Comparison of ENCODE assay signal across 8 mouse cellular contexts in genomic region chr9:120575748-120576661, GRCm38 (mm10). TPM values are rescaled to one million over a fixed set of nuclear protein-coding genes. Genes with fewer than 3 reads are reported as not detected.
A peak's percentile ranks its signal among the peaks of the same experiment; 100 is the strongest.
DNase-seq lines count a peak whose midpoint lies in the region; ATAC-seq and TF ChIP-seq lines count a peak whose summit lies in the region.

No protein-coding gene starts in this region.

- H3K27me3 ChIP-seq in lung, embryonic 14.5 days (ENCODE audit: insufficient read depth, low read length): no peaks in the 10 kb centered on the region
- no peaks in the 10 kb centered on the region for H3K27me3 ChIP-seq in embryonic facial prominence, embryonic 10.5 days (replicated peaks; ENCODE audit: low read depth, poor library complexity, severe bottlenecking)
- no peaks in the 10 kb centered on the region for H3K27me3 ChIP-seq in limb, embryonic 12.5 days
- no peaks in the 10 kb centered on the region for H3K27me3 ChIP-seq in neural tube, embryonic 13.5 days

- peak; percentile 55 for TF ChIP-seq CTCF in lung, embryonic 14.5 days (IDR thresholded peaks at IDR 0.05; ENCODE audit: low read depth)

- no peaks in the 10 kb centered on the region for H3K4me1 ChIP-seq in lung, embryonic 14.5 days (ENCODE audit: insufficient read depth)
- H3K4me1 ChIP-seq in embryonic facial prominence, embryonic 10.5 days: peaks cover 40% of the 10 kb centered on the region
- peaks cover 21% of the 10 kb centered on the region for H3K4me1 ChIP-seq in limb, embryonic 12.5 days (replicated peaks)
- peaks cover 29% of the 10 kb centered on the region for H3K4me1 ChIP-seq in neural tube, embryonic 13.5 days (replicated peaks)

- DNase-seq in lung, embryonic 14.5 days: peak; percentile 44
- DNase-seq in lung, postnatal 14 days: no peak
- DNase-seq in embryonic facial prominence, embryonic 10.5 days (ENCODE audit: low spot score): peak; percentile 33
- no peak for DNase-seq in right cerebral cortex, adult 18-20 months
- DNase-seq in layer of hippocampus, postnatal 25 days (ENCODE audit: extremely low spot score in 1 of 2, low spot score in 1 of 2): no peak
- no peak for DNase-seq in frontal cortex, postnatal 10 days (ENCODE audit: low spot score in 2 of 2)

- ATAC-seq in lung, embryonic 14.5 days (ENCODE audit: insufficient read depth): no peak
- no peak for ATAC-seq in limb, embryonic 12.5 days (ENCODE audit: insufficient number of reproducible peaks, insufficient read depth, low FRiP score, low TSS enrichment, low read depth)
- no peak for ATAC-seq in neural tube, embryonic 13.5 days (ENCODE audit: low read depth)

- no peaks in the 10 kb centered on the region for H3K9me3 ChIP-seq in lung, embryonic 14.5 days (ENCODE audit: low read depth, low read length)
- no peaks in the 10 kb centered on the region for H3K9me3 ChIP-seq in embryonic facial prominence, embryonic 10.5 days
- no peaks in the 10 kb centered on the region for H3K9me3 ChIP-seq in limb, embryonic 12.5 days
- no peaks in the 10 kb centered on the region for H3K9me3 ChIP-seq in neural tube, embryonic 13.5 days

- no peak overlapping the region for H3K27ac ChIP-seq in lung, embryonic 14.5 days (ENCODE audit: low read depth)
- H3K27ac ChIP-seq in embryonic facial prominence, embryonic 10.5 days (replicated peaks): no peak overlapping the region
- H3K27ac ChIP-seq in limb, embryonic 12.5 days: 0 out of 2 replicates have a peak overlapping the region, but pooled peaks have one; percentile 35
- H3K27ac ChIP-seq in neural tube, embryonic 13.5 days (replicated peaks): peak overlapping the region; percentile 67; the same call in 1 of the 2 replicates

- no peak overlapping the region for H3K9ac ChIP-seq in lung, embryonic 14.5 days
- H3K9ac ChIP-seq in limb, embryonic 12.5 days (replicated peaks): no peak overlapping the region
- H3K9ac ChIP-seq in neural tube, embryonic 13.5 days: no peak overlapping the region

- peaks cover 42% of the 10 kb centered on the region for H3K36me3 ChIP-seq in lung, embryonic 14.5 days (ENCODE audit: insufficient read depth)
- H3K36me3 ChIP-seq in embryonic facial prominence, embryonic 10.5 days (replicated peaks): peaks cover 43% of the 10 kb centered on the region
- H3K36me3 ChIP-seq in limb, embryonic 12.5 days: peaks cover 42% of the 10 kb centered on the region
- peaks cover 39% of the 10 kb centered on the region for H3K36me3 ChIP-seq in neural tube, embryonic 13.5 days

- peak overlapping the region; percentile 92; the same call in 1 of the 2 replicates for H3K4me2 ChIP-seq in lung, embryonic 14.5 days
- H3K4me2 ChIP-seq in limb, embryonic 12.5 days: peak overlapping the region; percentile 90; the same call in 1 of the 2 replicates
- peak overlapping the region; percentile 89 for H3K4me2 ChIP-seq in neural tube, embryonic 13.5 days

- H3K4me3 ChIP-seq in lung, embryonic 14.5 days (ENCODE audit: low read depth, low read length): no peak overlapping the region
- peak overlapping the region; percentile 84; the same call in 1 of the 2 replicates for H3K4me3 ChIP-seq in embryonic facial prominence, embryonic 10.5 days
- H3K4me3 ChIP-seq in limb, embryonic 12.5 days (replicated peaks): no peak overlapping the region
- H3K4me3 ChIP-seq in neural tube, embryonic 13.5 days: peak overlapping the region; percentile 67; the same call in 1 of the 2 replicates

- 58% methylated on average over 6 of the region's 6 CpGs for WGBS in lung, embryonic 14.5 days
- 59% methylated on average over 6 of the region's 6 CpGs for WGBS in embryonic facial prominence, embryonic 10.5 days
- 57% methylated on average over 6 of the region's 6 CpGs for WGBS in limb, embryonic 12.5 days
- WGBS in neural tube, embryonic 13.5 days: 56% methylated on average over 6 of the region's 6 CpGs

RNA-seq across cellular contexts. Expression of gene Rpl14, which starts 4.8 kb away (rescaled TPM):
- 1,001 and 1,027 TPM in 2 replicates for polyA plus RNA-seq in lung, embryonic 14.5 days (2014; fragmentation: Nextera tagmentation; extraction: Ambion mirVana)
- polyA plus RNA-seq in embryonic facial prominence, embryonic 10.5 days (2016; fragmentation: Nextera tagmentation; extraction: Ambion mirVana): 810 and 834 TPM in 2 replicates
- 805 and 832 TPM in 2 replicates for polyA plus RNA-seq in limb, embryonic 12.5 days (2016; fragmentation: Nextera tagmentation; extraction: Ambion mirVana)
- polyA plus RNA-seq in neural tube, embryonic 13.5 days (2015; fragmentation: Nextera tagmentation; extraction: Ambion mirVana): 434 and 497 TPM in 2 replicates
- total RNA-seq in layer of hippocampus, postnatal 25 days (2021): 100 to 1,000 TPM; 275 to 303 TPM

RNA-seq across cellular contexts. Expression of gene Entpd3, which starts 36.4 kb away (rescaled TPM):
- 14.9 TPM in 2 replicates for polyA plus RNA-seq in lung, embryonic 14.5 days (2014; fragmentation: Nextera tagmentation; extraction: Ambion mirVana)
- polyA plus RNA-seq in embryonic facial prominence, embryonic 10.5 days (2016; fragmentation: Nextera tagmentation; extraction: Ambion mirVana): 0.55 and 0.56 TPM in 2 replicates
- polyA plus RNA-seq in limb, embryonic 12.5 days (2016; fragmentation: Nextera tagmentation; extraction: Ambion mirVana): 0.26 and 0.29 TPM in 2 replicates
- polyA plus RNA-seq in neural tube, embryonic 13.5 days (2015; fragmentation: Nextera tagmentation; extraction: Ambion mirVana): 1.2 and 1.5 TPM in 2 replicates
- 1 to 10 TPM; 6.1 to 6.6 TPM for total RNA-seq in layer of hippocampus, postnatal 25 days (2021)

Comparison
In these comparisons a context has a peak if more than half of its experiments do, and no peak if none do; other contexts are left out.
1. DNase-seq: peak in lung, embryonic 14.5 days (single experiment) and embryonic facial prominence, embryonic 10.5 days (single experiment); none in lung, postnatal 14 days (single experiment), right cerebral cortex, adult 18-20 months (single experiment), layer of hippocampus, postnatal 25 days (0 of 2) and frontal cortex, postnatal 10 days (0 of 2).
2. H3K27ac ChIP-seq: peak in limb, embryonic 12.5 days (single experiment) and neural tube, embryonic 13.5 days (single experiment); none in lung, embryonic 14.5 days (single experiment) and embryonic facial prominence, embryonic 10.5 days (single experiment).
3. H3K4me3 ChIP-seq: peak in embryonic facial prominence, embryonic 10.5 days (single experiment) and neural tube, embryonic 13.5 days (single experiment); none in lung, embryonic 14.5 days (single experiment) and limb, embryonic 12.5 days (single experiment).
4. Peak in every context shown above with its lines, with median percentiles within 50 percentile points of each other: H3K4me2 ChIP-seq.